Mouse (Mus musculus) megakaryocyte, embryonic 14.5 days (primary cell): ENCODE results near the gene Mansc1. TPM values are rescaled to one million over a fixed set of nuclear protein-coding genes. Genes with fewer than 3 reads are reported as not detected.
A peak's percentile ranks its signal among the peaks of the same experiment; 100 is the strongest.

Experiments used
- H3K27me3 ChIP-seq: replicated peaks from 2 replicates; pipeline ENCODE3; 2012; ENCODE audit warnings: inconsistent platforms
- H3K36me3 ChIP-seq: replicated peaks from 2 replicates; pipeline ENCODE3; 2012; ENCODE audit warnings: low read length, inconsistent platforms, mixed read lengths
- H3K4me1 ChIP-seq: 2 replicates; pipeline ENCODE4 v1.6.1; 2012; ENCODE audit warnings: inconsistent platforms
- H3K4me3 ChIP-seq: replicated peaks from 2 replicates; pipeline ENCODE3; 2012; ENCODE audit warnings: moderate library complexity, mild to moderate bottlenecking, inconsistent platforms
- H3K9me3 ChIP-seq: 2 replicates; pipeline ENCODE4 v1.6.1; 2012; ENCODE audit warnings: inconsistent platforms
- FLI1 ChIP-seq: IDR thresholded peaks from 2 replicates; pipeline ENCODE4 v1.6.1; 2012; ENCODE audit warnings: low read length, inconsistent platforms, mixed read lengths
- GATA1 ChIP-seq: IDR thresholded peaks from 3 replicates; pipeline ENCODE4 v1.6.1; 2012; ENCODE audit warnings: mixed read lengths, low read length, inconsistent platforms, borderline replicate concordance
- polyA plus RNA-seq: library from polyadenylated mRNA; stranded (reverse); fragments of >175 nt; gene quantifications from 2 replicates; pipeline ENCODE4 v1.2.3, GENCODE M21; 2012; ENCODE audit warnings: low replicate concordance; ENCODE audit not compliant: insufficient read depth

Mansc1 gene
- polyA plus RNA-seq, 1 experiment = not detected

DNA sequence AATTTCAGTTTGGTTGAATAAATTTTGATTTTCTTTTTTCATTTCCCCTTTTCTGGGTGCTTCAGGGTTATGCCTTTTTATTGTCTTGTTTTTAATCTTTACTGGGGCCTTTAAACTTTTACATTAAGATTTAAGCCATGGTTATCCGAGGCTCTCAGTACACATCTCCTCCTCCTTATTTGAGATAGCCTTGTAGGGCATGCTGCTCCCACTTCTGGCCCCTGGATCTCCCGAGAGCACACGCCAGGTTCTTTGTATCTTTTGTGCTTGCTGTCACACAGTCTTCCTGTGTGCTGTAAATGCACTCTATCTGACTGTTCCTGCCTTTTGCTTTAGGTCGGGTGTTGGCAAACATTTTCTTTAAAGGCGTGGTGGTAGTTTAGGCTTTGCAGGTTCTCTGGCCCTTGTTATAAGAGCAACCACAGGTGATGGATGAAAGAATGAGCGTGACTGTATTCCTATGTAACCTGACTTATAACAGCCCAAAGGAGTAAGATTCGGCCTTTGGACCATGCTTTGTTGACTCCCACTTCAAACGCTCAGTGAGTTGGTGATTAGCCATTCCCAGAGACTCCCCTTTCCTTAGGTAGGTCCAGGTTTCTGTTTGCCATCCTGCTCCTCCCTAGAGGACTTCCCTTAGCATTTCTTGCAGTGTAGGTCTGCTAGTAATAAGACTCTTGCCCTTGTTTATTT, 28.6 kb upstream of the Mansc1 start:
- Histone ChIP-seq H3K27me3 (no peaks in the 10 kb centered on the region), H3K36me3 (peaks cover 6% of the 10 kb centered on the region), H3K4me3 (no peak overlapping the region), H3K4me1 (peaks cover 11% of the 10 kb centered on the region), H3K9me3 (no peaks in the 10 kb centered on the region)
- TF ChIP-seq FLI1 (no peak), GATA1 (no peak)

GRCm38 (mm10) chr6:134659108-134659958, 27.0 kb upstream of the Mansc1 start:
- Histone ChIP-seq H3K36me3 (peaks cover 7% of the 10 kb centered on the region), H3K4me1 (peaks cover 11% of the 10 kb centered on the region), H3K4me3 (no peak overlapping the region), H3K27me3 (no peaks in the 10 kb centered on the region), H3K9me3 (no peaks in the 10 kb centered on the region)
- TF ChIP-seq FLI1 (no peak), GATA1 (no peak)

GRCm38 (mm10) chr6:134656527-134656926, 24.2 kb upstream of the Mansc1 start:
- Histone ChIP-seq H3K4me3 (no peak overlapping the region), H3K27me3 (no peaks in the 10 kb centered on the region), H3K9me3 (no peaks in the 10 kb centered on the region), H3K36me3 (peaks cover 7% of the 10 kb centered on the region), H3K4me1 (peaks cover 11% of the 10 kb centered on the region)
- no peak for TF ChIP-seq GATA1
- no peak for TF ChIP-seq FLI1

DNA sequence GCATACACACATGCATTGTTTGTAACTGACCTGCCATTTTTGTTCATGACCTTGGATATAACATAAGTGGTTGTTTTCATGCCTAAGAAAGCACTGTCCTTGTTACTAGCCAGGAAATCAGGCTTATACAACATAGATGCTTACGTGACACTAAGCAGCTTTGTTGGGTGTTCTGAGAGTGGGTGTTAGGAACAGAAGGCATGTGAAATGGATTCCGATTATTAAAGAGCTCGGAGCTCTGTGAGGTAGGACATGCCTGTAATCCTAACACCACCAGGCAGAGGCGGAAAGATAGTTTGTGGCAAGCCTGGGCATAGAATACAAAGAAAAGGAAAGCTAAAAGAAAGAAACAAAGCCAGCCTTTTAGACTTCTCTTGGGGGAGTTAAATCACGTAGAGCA, 16.1 kb upstream of the Mansc1 start:
- H3K4me1 ChIP-seq = peaks cover 11% of the 10 kb centered on the region
- H3K36me3 ChIP-seq = peaks cover 66% of the 10 kb centered on the region
- no peaks in the 10 kb centered on the region for H3K27me3 ChIP-seq
- no peak for TF ChIP-seq GATA1
- TF ChIP-seq FLI1 = no peak
- no peaks in the 10 kb centered on the region for H3K9me3 ChIP-seq
- no peak overlapping the region for H3K4me3 ChIP-seq

- no peak for TF ChIP-seq FLI1
- no peak for TF ChIP-seq GATA1
- H3K4me1 ChIP-seq = peaks cover 11% of the 10 kb centered on the region
- H3K9me3 ChIP-seq = no peaks in the 10 kb centered on the region
- no peak overlapping the region for H3K4me3 ChIP-seq
- peaks cover 67% of the 10 kb centered on the region for H3K36me3 ChIP-seq
- H3K27me3 ChIP-seq = no peaks in the 10 kb centered on the region
These were observed 15.3 kb upstream of the Mansc1 start for GRCm38 (mm10) chr6:134647621-134648020.

GRCm38 (mm10) chr6:134646835-134647234, 14.5 kb upstream of the Mansc1 start:
- no peak overlapping the region for H3K4me3 ChIP-seq
- no peaks in the 10 kb centered on the region for H3K9me3 ChIP-seq
- TF ChIP-seq FLI1 = no peak
- no peak for TF ChIP-seq GATA1
- peaks cover 67% of the 10 kb centered on the region for H3K36me3 ChIP-seq
- H3K27me3 ChIP-seq = no peaks in the 10 kb centered on the region
- H3K4me1 ChIP-seq = peaks cover 17% of the 10 kb centered on the region

- H3K36me3 ChIP-seq = peaks cover 42% of the 10 kb centered on the region
- TF ChIP-seq FLI1 = no peak
- TF ChIP-seq GATA1 = no peak
These were observed 11.0 kb upstream of the Mansc1 start for GRCm38 (mm10) chr6:134643296-134643695.

GRCm38 (mm10) chr6:134641738-134642446, 9.6 kb upstream of the Mansc1 start:
- no peaks in the 10 kb centered on the region for H3K27me3 ChIP-seq
- H3K36me3 ChIP-seq = peaks cover 33% of the 10 kb centered on the region
- H3K4me1 ChIP-seq = peaks cover 19% of the 10 kb centered on the region
- no peaks in the 10 kb centered on the region for H3K9me3 ChIP-seq
- peak overlapping the region; percentile 95 for H3K4me3 ChIP-seq
- no peak for TF ChIP-seq GATA1
- no peak for TF ChIP-seq FLI1

More at GRCm38 (mm10) chr6:134643296-134643695, 11.0 kb upstream of the Mansc1 start:
- Histone ChIP-seq H3K27me3 (no peaks in the 10 kb centered on the region), H3K4me3 (no peak overlapping the region), H3K4me1 (peaks cover 19% of the 10 kb centered on the region), H3K9me3 (no peaks in the 10 kb centered on the region)

GRCm38 (mm10) chr6:134640485-134641475, 8.5 kb upstream of the Mansc1 start:
- no peaks in the 10 kb centered on the region for H3K27me3 ChIP-seq
- H3K9me3 ChIP-seq = no peaks in the 10 kb centered on the region
- no peak for TF ChIP-seq FLI1
- TF ChIP-seq GATA1 = no peak
- H3K36me3 ChIP-seq = peaks cover 22% of the 10 kb centered on the region
- peak overlapping the region; percentile 95 for H3K4me3 ChIP-seq
- H3K4me1 ChIP-seq = peaks cover 17% of the 10 kb centered on the region
